Mouse (Mus musculus): Measurements from ENCODE around the gene Usp12. TPM values are rescaled to one million over a fixed set of nuclear protein-coding genes. Genes with fewer than 3 reads are reported as not detected.
"Not testable (repeated sequence)": the region's sequence is repeated elsewhere in the genome, so short reads cannot be mapped to it uniquely, and the experiment has no call there.

Usp12 gene
- polyA plus RNA-seq, 1 experiment from 2014 or later = 17.1 TPM

DNA sequence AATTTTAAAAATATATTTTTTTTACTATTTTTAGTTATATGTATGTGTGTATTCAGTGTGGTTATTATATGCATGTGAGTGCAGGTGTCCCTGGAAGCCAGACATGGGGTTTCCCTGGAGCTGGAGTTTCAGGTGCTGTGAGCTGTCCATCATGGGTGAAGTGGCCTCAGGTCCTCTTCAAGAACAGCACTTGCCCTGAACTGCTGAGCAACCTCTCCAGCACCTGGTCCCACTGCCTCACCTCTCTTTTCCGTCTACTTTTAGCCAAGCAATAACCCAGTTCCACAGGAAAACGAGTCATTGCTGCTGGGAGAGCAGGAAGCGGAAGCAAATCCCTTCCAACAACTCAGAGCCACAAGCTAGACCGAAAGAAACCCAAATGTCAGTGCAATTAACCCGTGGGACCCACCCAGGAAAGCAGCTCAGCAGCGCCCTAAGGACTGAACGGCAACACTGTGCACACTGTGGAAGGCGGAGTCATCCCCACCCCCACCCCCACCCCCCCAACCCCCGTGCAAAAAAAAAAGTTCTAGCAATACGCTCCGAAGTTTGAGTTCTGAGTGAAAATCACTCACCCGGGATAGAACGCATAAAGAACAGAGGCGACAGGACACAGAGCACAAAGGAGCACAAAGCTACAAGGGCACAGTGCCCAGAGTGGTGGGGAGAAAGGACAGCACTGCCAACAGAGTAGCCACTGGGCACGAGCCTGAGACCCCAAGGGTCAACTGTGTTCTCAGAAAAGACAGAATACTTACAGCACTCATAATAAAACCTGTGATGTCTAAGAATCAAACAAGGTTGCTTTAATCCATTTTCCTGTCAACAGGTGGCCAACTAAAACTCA is 24.6 kb downstream of the Usp12 start:
- ATAC-seq (ENCODE audit: low FRiP score, low read depth) = peak; percentile 42; the same call in 1 of the 2 replicates
- no peak overlapping the region for H3K4me2 ChIP-seq
- no peaks in the 10 kb centered on the region for H3K9me3 ChIP-seq
- no peak overlapping the region for H3K4me3 ChIP-seq
- 0 out of 2 replicates have a peak, but pooled peaks cover 9% of the 10 kb centered on the region for H3K4me1 ChIP-seq (replicated peaks)
- H3K36me3 ChIP-seq = peaks cover 18% of the 10 kb centered on the region; the same call in 1 of the 2 replicates
- WGBS = 57% methylated on average over 15 of the region's 15 CpGs
- no peak overlapping the region for H3K9ac ChIP-seq
- H3K27ac ChIP-seq (replicated peaks) = no peak overlapping the region
- no peaks in the 10 kb centered on the region for H3K27me3 ChIP-seq

DNA sequence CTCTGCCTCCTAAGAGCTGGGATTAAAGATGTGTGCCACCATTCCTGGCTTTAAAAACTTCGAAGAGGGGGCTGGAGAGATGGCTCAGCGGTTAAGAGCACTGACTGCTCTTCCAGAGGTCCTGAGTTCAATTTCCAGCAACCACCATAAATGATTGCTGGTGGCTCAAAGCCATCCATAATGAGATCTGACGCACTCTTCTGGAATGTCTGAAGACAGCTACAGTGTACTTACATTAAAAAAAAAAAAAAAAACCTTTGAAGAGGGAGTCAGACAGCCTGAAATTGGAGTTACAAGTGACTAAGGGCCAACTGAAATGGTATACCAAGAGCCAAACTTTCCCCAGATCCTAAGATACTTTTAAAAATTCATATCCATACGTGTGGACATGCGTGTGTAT is 29.0 kb downstream of the Usp12 start:
- WGBS = 94% methylated on average over 5 of the region's 5 CpGs
- H3K9ac ChIP-seq = no peak overlapping the region
- H3K4me1 ChIP-seq (replicated peaks) = 0 out of 2 replicates have a peak, but pooled peaks cover 7% of the 10 kb centered on the region
- H3K9me3 ChIP-seq = no peaks in the 10 kb centered on the region
- H3K4me3 ChIP-seq = no peak overlapping the region
- ATAC-seq (ENCODE audit: low FRiP score, low read depth) = no peak
- peaks cover 26% of the 10 kb centered on the region for H3K36me3 ChIP-seq
- no peaks in the 10 kb centered on the region for H3K27me3 ChIP-seq
- no peak overlapping the region for H3K4me2 ChIP-seq
- no peak overlapping the region for H3K27ac ChIP-seq (replicated peaks)

GRCm38 (mm10) chr5:146759159-146759558 is 35.6 kb downstream of the Usp12 start:
- no peak overlapping the region for H3K4me3 ChIP-seq
- peaks cover 22% of the 10 kb centered on the region for H3K36me3 ChIP-seq
- H3K4me1 ChIP-seq (replicated peaks) = no peaks in the 10 kb centered on the region
- H3K27ac ChIP-seq (replicated peaks) = no peak overlapping the region
- no peaks in the 10 kb centered on the region for H3K9me3 ChIP-seq
- H3K27me3 ChIP-seq = no peaks in the 10 kb centered on the region
- 84% methylated on average over 6 of the region's 6 CpGs for WGBS
- no peak for ATAC-seq (ENCODE audit: low FRiP score, low read depth)
- no peak overlapping the region for H3K9ac ChIP-seq
- H3K4me2 ChIP-seq = no peak overlapping the region

- Histone ChIP-seq H3K4me1 (replicated peaks) (no peaks in the 10 kb centered on the region), H3K9me3 (no peaks in the 10 kb centered on the region), H3K4me3 (no peak overlapping the region), H3K9ac (no peak overlapping the region), H3K27me3 (no peaks in the 10 kb centered on the region), H3K36me3 (peaks cover 35% of the 10 kb centered on the region), H3K27ac (replicated peaks) (no peak overlapping the region), H3K4me2 (no peak overlapping the region)
- WGBS = 81% methylated on average over 6 of the region's 6 CpGs
- ATAC-seq (ENCODE audit: low FRiP score, low read depth) = no peak
Observed at GRCm38 (mm10) chr5:146757921-146758320, 36.9 kb downstream of the Usp12 start.

DNA sequence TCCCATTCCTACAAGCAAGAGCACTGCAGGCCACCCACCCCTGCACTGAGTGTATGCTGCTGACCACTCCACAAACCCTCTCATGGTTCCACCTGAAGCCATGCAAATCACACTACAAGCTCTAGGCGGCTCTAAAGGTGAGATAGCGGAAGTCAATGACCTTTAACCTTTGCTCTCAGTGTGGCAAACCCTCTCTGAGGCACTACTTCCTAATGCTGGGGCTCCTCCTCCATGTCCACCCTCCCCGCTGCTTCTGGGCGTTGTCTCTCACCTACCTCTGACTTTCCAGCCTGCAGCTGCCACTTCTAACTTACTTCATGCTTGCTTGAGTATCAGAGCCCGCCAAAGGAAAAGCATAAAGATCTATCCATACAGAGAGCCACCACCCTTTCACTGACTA is 37.5 kb downstream of the Usp12 start:
- H3K4me3 ChIP-seq = no peak overlapping the region
- no peak for ATAC-seq (ENCODE audit: low FRiP score, low read depth)
- H3K4me1 ChIP-seq (replicated peaks) = no peaks in the 10 kb centered on the region
- H3K27ac ChIP-seq (replicated peaks) = no peak overlapping the region
- peaks cover 33% of the 10 kb centered on the region for H3K36me3 ChIP-seq
- H3K9ac ChIP-seq = no peak overlapping the region
- no peaks in the 10 kb centered on the region for H3K9me3 ChIP-seq
- WGBS = 90% methylated on average over 5 of the region's 5 CpGs
- H3K27me3 ChIP-seq = no peaks in the 10 kb centered on the region
- no peak overlapping the region for H3K4me2 ChIP-seq

- Histone ChIP-seq H3K27me3 (no peaks in the 10 kb centered on the region), H3K9me3 (no peaks in the 10 kb centered on the region), H3K4me2 (no peak overlapping the region), H3K4me3 (no peak overlapping the region), H3K27ac (replicated peaks) (no peak overlapping the region), H3K4me1 (replicated peaks) (no peaks in the 10 kb centered on the region), H3K36me3 (peaks cover 44% of the 10 kb centered on the region), H3K9ac (no peak overlapping the region)
- WGBS = 97% methylated on average over 8 of the region's 8 CpGs
- no peak for ATAC-seq (ENCODE audit: low FRiP score, low read depth)
Observed at GRCm38 (mm10) chr5:146753181-146753580, 41.6 kb downstream of the Usp12 start.

GRCm38 (mm10) chr5:146750958-146751357 is 43.8 kb downstream of the Usp12 start:
- no peaks in the 10 kb centered on the region for H3K27me3 ChIP-seq
- WGBS = 94% methylated on average over 7 of the region's 7 CpGs
- no peak overlapping the region for H3K27ac ChIP-seq (replicated peaks)
- H3K4me3 ChIP-seq = no peak overlapping the region
- no peaks in the 10 kb centered on the region for H3K4me1 ChIP-seq (replicated peaks)
- H3K9me3 ChIP-seq = no peaks in the 10 kb centered on the region
- peaks cover 44% of the 10 kb centered on the region for H3K36me3 ChIP-seq
- H3K4me2 ChIP-seq = no peak overlapping the region
- H3K9ac ChIP-seq = no peak overlapping the region
- ATAC-seq (ENCODE audit: low FRiP score, low read depth) = no peak

GRCm38 (mm10) chr5:146750273-146750672 is 44.5 kb downstream of the Usp12 start:
- H3K4me2 ChIP-seq = no peak overlapping the region
- no peak overlapping the region for H3K9ac ChIP-seq
- H3K9me3 ChIP-seq = no peaks in the 10 kb centered on the region
- H3K4me3 ChIP-seq = no peak overlapping the region
- no peaks in the 10 kb centered on the region for H3K4me1 ChIP-seq (replicated peaks)
- H3K36me3 ChIP-seq = peaks cover 44% of the 10 kb centered on the region
- 81% methylated on average over 7 of the region's 7 CpGs for WGBS
- no peak for ATAC-seq (ENCODE audit: low FRiP score, low read depth)
- no peaks in the 10 kb centered on the region for H3K27me3 ChIP-seq
- no peak overlapping the region for H3K27ac ChIP-seq (replicated peaks)

GRCm38 (mm10) chr5:146749857-146750256 is 44.9 kb downstream of the Usp12 start:
- Histone ChIP-seq H3K27me3 (no peaks in the 10 kb centered on the region), H3K36me3 (peaks cover 42% of the 10 kb centered on the region), H3K27ac (replicated peaks) (no peak overlapping the region), H3K9ac (no peak overlapping the region), H3K4me2 (no peak overlapping the region), H3K4me1 (replicated peaks) (no peaks in the 10 kb centered on the region), H3K4me3 (no peak overlapping the region), H3K9me3 (no peaks in the 10 kb centered on the region)
- 73% methylated on average over 5 of the region's 5 CpGs for WGBS
- ATAC-seq (ENCODE audit: low FRiP score, low read depth) = no peak

GRCm38 (mm10) chr5:146736970-146737495 is 57.8 kb downstream of the Usp12 start:
- peak; percentile 27; the same call in 1 of the 2 replicates for ATAC-seq (ENCODE audit: low FRiP score, low read depth)
- Histone ChIP-seq H3K27ac (replicated peaks) (no peak overlapping the region), H3K4me2 (no peak overlapping the region), H3K36me3 (peaks cover 30% of the 10 kb centered on the region), H3K9ac (no peak overlapping the region), H3K4me3 (no peak overlapping the region), H3K9me3 (no peaks in the 10 kb centered on the region), H3K27me3 (no peaks in the 10 kb centered on the region), H3K4me1 (replicated peaks) (no peaks in the 10 kb centered on the region)
- 62% methylated on average over 9 of the region's 9 CpGs for WGBS

DNA sequence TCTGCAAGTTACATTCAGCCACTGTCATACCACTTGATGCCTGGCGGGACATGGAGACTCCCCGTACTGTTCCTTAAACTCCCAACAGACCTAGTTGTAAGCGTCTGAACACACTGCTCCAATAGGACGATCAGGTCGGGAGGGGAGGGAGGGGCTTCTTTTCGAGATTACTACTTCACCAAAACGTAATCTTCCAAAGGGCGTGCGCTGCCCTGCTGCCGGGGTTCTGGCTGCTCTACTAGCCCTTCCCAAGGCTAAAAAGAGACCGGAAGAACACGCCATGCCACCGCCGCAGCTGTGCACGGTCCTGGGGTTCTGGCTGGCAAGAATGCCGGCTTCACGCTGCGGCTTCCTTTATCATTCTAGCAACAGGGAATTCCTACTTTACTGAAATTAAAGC is 58.5 kb downstream of the Usp12 start:
- Histone ChIP-seq H3K9ac (no peak overlapping the region), H3K4me3 (no peak overlapping the region), H3K27me3 (no peaks in the 10 kb centered on the region), H3K9me3 (no peaks in the 10 kb centered on the region), H3K36me3 (peaks cover 30% of the 10 kb centered on the region), H3K4me1 (replicated peaks) (no peaks in the 10 kb centered on the region), H3K27ac (replicated peaks) (no peak overlapping the region), H3K4me2 (no peak overlapping the region)
- 78% methylated on average over 18 of the region's 18 CpGs for WGBS
- no peak for ATAC-seq (ENCODE audit: low FRiP score, low read depth)

DNA sequence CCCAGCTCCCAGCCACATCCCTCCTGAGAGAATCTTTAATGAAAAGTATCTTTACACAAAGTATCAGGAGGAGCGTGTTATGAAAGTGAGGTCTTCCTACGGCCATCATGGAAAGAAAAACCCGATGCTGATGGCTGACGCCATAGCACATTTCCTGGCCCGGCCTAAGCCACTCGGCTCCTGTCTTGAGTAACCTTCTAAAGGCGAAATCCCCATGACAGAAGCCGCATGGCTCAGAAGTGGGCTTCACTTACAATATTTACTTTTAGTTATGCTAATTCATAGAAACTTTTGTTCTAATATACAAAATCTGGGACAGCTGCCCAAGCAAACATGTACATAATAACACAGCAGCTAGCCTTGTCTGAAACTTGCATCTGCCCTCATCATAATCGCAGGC is 59.8 kb downstream of the Usp12 start:
- not testable (repeated sequence) for ATAC-seq (ENCODE audit: low FRiP score, low read depth); H3K27ac ChIP-seq (replicated peaks); H3K4me1 ChIP-seq (replicated peaks); H3K9me3 ChIP-seq; H3K4me3 ChIP-seq; H3K9ac ChIP-seq; H3K4me2 ChIP-seq; H3K27me3 ChIP-seq
- WGBS = 90% methylated on average over 1 of the region's 9 CpGs
- peaks cover 29% of the 10 kb centered on the region for H3K36me3 ChIP-seq

All from hindbrain, embryonic 15.5 days (tissue).